Mouse (Mus musculus) G1E (cell line): ENCODE data around the gene D430042O09Rik.

ENCODE experiments used
- CTCF ChIP-seq: IDR thresholded peaks from 2 replicates; pipeline ENCODE4 v1.5.1; 2012; ENCODE audit warnings: low read depth, low read length, inconsistent platforms, mixed read lengths
- POLR2AphosphoS5 ChIP-seq: IDR thresholded peaks from 2 replicates; pipeline ENCODE4 v1.6.1; 2012; ENCODE audit warnings: low read depth, low read length, inconsistent platforms; ENCODE audit not compliant: insufficient replicate concordance
- TAL1 ChIP-seq: conservative IDR thresholded peaks from 2 replicates; pipeline ENCODE4 v1.6.1; 2012; ENCODE audit warnings: low read depth, low read length, inconsistent platforms, mixed read lengths

GRCm38 (mm10) chr7:125753326-125753715 lies 45.6 kb downstream of the D430042O09Rik start:
- TF ChIP-seq CTCF = no peak
- TF ChIP-seq TAL1 = no peak
- no peak for TF ChIP-seq POLR2AphosphoS5
